Mouse (Mus musculus) forebrain, embryonic 10.5 days (tissue): Measurements from ENCODE around the gene Tubb5. TPM values are rescaled to one million over a fixed set of nuclear protein-coding genes. Genes with fewer than 3 reads are reported as not detected.

Source experiments
- DNase-seq: peaks from one replicate; pipeline ENCODE4 v3.0.0-alpha.2; 2017; ENCODE audit warnings: low spot score; ENCODE audit errors: extremely low spot score
- H3K27ac ChIP-seq: fragments of 300-500 bp; sonication (generic); 2 replicates; pipeline ENCODE4 v1.5.1; 2016; ENCODE audit warnings: mild to moderate bottlenecking
- H3K27me3 ChIP-seq: fragments of 300-500 bp; sonication (generic); 2 replicates; pipeline ENCODE4 v1.6.1; 2016; ENCODE audit warnings: mild to moderate bottlenecking; ENCODE audit not compliant: poor library complexity, severe bottlenecking
- H3K36me3 ChIP-seq: fragments of 300-500 bp; sonication (generic); replicated peaks from 2 replicates; pipeline ENCODE4 v1.6.1; 2016; ENCODE audit warnings: mild to moderate bottlenecking, moderate library complexity
- H3K4me1 ChIP-seq: fragments of 300-500 bp; sonication (generic); 2 replicates; pipeline ENCODE4 v1.6.1; 2016
- H3K4me3 ChIP-seq: fragments of 300-500 bp; sonication (generic); 2 replicates; pipeline ENCODE4 v1.5.1; 2016; ENCODE audit warnings: mild to moderate bottlenecking, moderate library complexity
- H3K9me3 ChIP-seq: fragments of 300-500 bp; sonication (generic); 2 replicates; pipeline ENCODE4 v1.6.1; 2016; ENCODE audit warnings: mild to moderate bottlenecking, moderate library complexity
- WGBS: fragments of 180-500 bp; shearing (Covaris S2); methylation state at CpG from one replicate; pipeline ENCODE4 v1.1.7; 2016; 5-methylcytosine and 5-hydroxymethylcytosine counted together
- polyA plus RNA-seq: library from polyadenylated mRNA; unstranded; fragments of >200 nt; fragmentation: Nextera tagmentation; extraction: Ambion mirVana; gene quantifications from 2 replicates; pipeline ENCODE4 v1.2.1, GENCODE M21; 2016

Gene Tubb5
- polyA plus RNA-seq, result 1,607 and 1,608 TPM in 2 replicates

DNA sequence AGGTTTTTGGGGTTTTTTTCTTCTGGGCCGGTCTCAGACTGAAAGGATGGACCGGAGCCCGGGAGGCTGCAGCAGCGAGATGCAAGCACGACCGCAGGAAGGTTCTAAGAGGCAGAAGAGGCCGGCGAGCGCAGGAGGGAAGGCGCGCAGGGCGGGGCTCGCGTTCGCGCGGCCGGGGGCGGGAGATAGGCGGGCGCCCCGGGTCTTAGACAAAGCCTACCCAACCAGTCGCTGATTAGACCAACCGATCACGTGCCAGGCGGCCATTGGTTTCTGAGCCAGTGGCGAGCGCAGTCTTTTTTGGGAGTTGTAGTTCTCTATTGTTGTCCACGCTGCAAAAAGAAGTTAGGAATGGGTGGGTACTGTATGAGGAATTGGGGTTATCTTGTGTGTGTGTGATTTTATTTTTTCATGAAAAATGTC is at the start of gene Tubb5:
Tubb5 (minus strand) TSS at position 185 of the 423 bp plus-strand sequence.
- 1% methylated on average over 29 of the region's 29 CpGs for WGBS
- Histone ChIP-seq H3K27me3 (no peaks in the 10 kb centered on the region), H3K9me3 (no peaks in the 10 kb centered on the region), H3K4me3 (peak within 1 kb of the TSS; percentile 90), H3K27ac (peak within 1 kb of the TSS; percentile 99), H3K36me3 (peaks cover 40% of the 10 kb centered on the region), H3K4me1 (peaks cover 63% of the 10 kb centered on the region)
- DNase-seq, result peak; percentile 97

DNA sequence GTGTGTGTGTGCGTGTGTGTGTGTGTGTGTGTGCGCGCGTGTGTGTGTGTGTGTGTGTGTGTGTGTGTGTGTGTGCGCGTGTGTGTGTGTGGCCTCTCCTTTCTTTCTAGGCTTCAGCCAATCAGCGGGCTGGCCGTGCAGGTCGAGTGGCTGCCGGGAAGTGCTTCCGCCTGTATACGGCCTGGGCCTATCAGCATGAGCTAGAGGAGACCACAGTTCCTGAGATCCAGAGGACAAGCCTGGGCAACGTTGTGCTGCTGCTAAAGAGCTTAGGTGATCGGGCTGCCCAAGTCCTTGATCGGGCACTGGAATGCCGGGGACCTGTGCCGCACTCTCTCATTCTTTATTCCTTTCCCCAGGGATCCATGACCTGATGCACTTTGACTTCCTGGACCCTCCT is 49.6 kb upstream of the Tubb5 start:
- no peak for DNase-seq
- Histone ChIP-seq H3K4me1 (no peaks in the 10 kb centered on the region), H3K36me3 (peaks cover 100% of the 10 kb centered on the region), H3K9me3 (no peaks in the 10 kb centered on the region), H3K4me3 (no peak overlapping the region; the same call in 1 of the 2 replicates), H3K27ac (no peak overlapping the region), H3K27me3 (no peaks in the 10 kb centered on the region)
- 73% methylated on average over 14 of the region's 17 CpGs for WGBS

DNA sequence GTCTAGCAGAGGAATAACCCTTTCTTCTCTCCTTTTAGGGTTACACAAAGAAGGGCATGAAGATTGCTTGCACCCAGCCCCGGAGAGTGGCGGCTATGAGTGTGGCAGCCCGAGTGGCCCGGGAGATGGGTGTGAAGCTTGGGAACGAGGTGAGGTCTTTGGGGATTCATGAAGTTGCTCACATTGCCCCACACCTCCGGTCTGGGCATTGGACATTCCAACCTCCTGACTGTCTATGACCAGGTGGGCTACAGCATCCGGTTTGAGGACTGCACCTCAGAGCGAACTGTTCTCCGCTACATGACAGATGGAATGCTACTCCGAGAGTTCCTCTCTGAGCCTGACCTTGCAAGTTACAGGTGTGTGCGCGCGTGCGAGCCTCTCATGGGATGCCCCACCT is 45.7 kb upstream of the Tubb5 start:
- Histone ChIP-seq H3K27ac (no peak overlapping the region), H3K9me3 (no peaks in the 10 kb centered on the region), H3K4me1 (peaks cover 20% of the 10 kb centered on the region), H3K4me3 (no peak overlapping the region), H3K36me3 (peaks cover 78% of the 10 kb centered on the region), H3K27me3 (no peaks in the 10 kb centered on the region)
- DNase-seq, result no peak
- 97% methylated on average over 14 of the region's 14 CpGs for WGBS

DNA sequence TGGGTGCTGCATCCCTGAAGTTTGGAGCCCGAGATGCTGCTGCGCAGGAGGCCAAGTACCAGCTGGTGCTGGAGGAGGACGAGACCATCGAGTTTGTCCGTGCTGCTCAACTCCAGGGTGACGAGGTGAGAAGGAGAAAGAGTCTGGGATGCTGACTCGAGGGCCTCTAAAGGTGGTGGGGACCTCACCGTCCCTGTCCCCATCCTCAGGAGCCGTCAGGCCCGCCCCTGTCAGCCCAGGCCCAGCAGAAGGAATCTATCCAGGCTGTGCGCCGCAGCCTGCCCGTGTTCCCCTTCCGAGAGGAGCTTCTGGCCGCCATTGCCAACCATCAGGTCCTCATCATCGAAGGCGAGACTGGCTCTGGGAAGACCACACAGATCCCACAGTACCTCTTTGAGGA is 44.8 kb upstream of the Tubb5 start:
- WGBS, result 92% methylated on average over 17 of the region's 17 CpGs
- Histone ChIP-seq H3K36me3 (peaks cover 69% of the 10 kb centered on the region), H3K4me3 (peak overlapping the region; percentile 5; the same call in 1 of the 2 replicates), H3K9me3 (no peaks in the 10 kb centered on the region), H3K4me1 (peaks cover 20% of the 10 kb centered on the region), H3K27ac (no peak overlapping the region), H3K27me3 (no peaks in the 10 kb centered on the region)
- DNase-seq, result no peak

DNA sequence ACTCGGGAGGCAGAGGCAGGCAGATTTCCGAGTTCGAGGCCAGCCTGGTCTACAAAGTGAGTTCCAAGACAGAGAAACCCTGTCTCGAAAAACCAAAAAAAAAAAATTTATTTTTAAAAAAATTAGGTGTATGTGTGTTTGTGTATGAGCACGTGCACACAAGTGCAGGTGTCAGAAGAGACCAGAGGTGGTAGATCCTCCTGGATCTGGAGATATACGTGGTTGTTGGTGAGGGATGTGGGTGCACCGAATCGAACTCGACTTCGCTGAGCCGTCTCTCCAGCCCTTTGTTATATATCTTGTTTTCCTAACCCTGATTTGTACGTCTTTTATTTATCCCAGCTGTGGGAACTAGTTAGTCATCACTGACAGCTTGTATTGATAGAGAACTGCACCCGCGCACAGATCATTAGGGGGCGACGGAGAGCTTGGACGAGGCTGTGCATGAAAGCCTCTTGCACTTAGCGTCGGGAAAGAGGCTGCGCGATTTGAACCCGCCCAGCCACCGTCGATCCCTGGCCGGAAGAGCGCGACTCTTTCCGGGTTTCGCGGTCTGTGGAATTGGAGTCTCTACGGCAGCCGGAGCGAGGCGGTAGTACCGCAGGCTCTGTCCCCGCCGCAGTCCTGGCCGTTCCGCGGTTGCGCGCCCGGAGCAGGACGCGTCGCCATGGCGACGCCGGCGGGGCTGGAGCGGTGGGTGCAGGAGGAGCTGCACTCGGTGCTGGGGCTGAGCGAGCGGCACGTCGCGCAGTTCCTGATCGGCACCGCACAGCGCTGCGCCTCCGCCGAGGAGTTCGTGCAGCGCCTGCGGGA is 41.3 kb upstream of the Tubb5 start, which contains the start of gene Dhx16:
Dhx16 (plus strand) TSS at position 575 of the 813 bp plus-strand sequence.
- H3K9me3 ChIP-seq, result no peaks in the 10 kb centered on the region
- no peaks in the 10 kb centered on the region for H3K27me3 ChIP-seq
- peaks cover 60% of the 10 kb centered on the region for H3K36me3 ChIP-seq
- DNase-seq, result peak; percentile 96
- peak within 1 kb of the TSS; percentile 99 for H3K4me3 ChIP-seq
- H3K4me1 ChIP-seq, result peaks cover 20% of the 10 kb centered on the region
- 6% methylated on average over 66 of the region's 66 CpGs for WGBS
- H3K27ac ChIP-seq, result peak within 1 kb of the TSS; percentile 86

DNA sequence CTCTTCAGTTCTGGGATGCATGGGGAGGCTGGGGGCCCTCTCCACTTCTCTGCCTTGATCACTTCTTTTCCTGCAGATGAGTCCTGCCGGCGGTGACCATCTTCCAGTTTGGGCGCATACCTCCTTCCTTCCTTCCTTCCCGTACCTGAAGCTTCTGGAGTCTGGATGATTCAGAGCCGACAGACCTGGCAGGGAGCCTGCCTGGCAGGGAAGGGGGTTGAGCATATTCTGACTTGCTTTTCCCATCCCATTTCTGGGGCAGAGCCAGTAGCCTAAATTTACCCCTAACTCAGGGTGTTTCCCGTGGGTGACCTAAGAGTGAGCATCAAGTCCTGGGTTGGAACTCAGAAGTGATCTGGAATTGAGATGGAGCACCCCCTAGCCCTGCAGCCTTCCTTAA is 36.6 kb upstream of the Tubb5 start:
- Histone ChIP-seq H3K27me3 (no peaks in the 10 kb centered on the region), H3K27ac (no peak overlapping the region), H3K9me3 (peaks cover 6% of the 10 kb centered on the region), H3K4me3 (no peak overlapping the region), H3K4me1 (peaks cover 34% of the 10 kb centered on the region), H3K36me3 (peaks cover 68% of the 10 kb centered on the region)
- no peak for DNase-seq
- 90% methylated on average over 6 of the region's 6 CpGs for WGBS

DNA sequence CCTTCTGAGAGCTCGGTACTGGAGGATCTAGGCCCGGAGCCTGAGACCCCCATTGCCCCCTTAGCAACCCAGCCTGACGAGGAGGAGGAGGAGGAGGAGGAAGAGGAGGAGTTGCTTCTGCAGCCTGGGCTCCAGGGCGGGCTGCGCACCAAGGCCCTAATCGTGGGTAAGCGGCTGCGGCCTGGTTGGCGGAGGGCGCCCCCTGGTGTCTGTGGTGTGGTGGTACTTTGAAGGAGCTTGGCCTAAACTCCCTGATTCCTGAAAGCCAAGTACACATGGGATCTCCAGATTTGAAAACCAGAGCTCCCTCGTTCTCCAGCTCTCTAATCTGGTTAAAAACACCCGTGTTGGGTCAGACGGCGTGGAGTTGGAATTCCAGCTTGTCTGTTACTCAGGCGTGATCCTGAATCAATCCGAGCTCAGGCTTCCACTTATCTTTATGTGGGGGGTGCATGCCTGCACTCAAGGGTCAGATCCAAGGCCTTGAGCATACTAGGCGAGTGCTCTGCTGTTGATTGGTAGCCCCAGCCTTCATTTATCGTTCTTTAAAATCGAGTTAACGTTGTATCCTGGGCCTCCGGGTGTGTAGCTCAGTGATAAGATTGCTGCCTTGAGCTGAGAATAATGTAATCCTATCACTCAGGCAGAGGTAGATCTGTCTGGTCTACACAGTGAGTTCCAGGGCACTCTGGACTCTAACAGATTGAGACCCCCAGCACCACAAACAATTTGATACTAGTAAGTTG is 35.8 kb upstream of the Tubb5 start:
- no peaks in the 10 kb centered on the region for H3K27me3 ChIP-seq
- H3K4me1 ChIP-seq, result peaks cover 38% of the 10 kb centered on the region
- peak overlapping the region; percentile 32 for H3K4me3 ChIP-seq
- DNase-seq, result peak; percentile 86
- peaks cover 6% of the 10 kb centered on the region for H3K9me3 ChIP-seq
- H3K27ac ChIP-seq, result peak overlapping the region; percentile 65; the same call in 1 of the 2 replicates
- H3K36me3 ChIP-seq, result peaks cover 72% of the 10 kb centered on the region
- WGBS, result 34% methylated on average over 21 of the region's 21 CpGs

DNA sequence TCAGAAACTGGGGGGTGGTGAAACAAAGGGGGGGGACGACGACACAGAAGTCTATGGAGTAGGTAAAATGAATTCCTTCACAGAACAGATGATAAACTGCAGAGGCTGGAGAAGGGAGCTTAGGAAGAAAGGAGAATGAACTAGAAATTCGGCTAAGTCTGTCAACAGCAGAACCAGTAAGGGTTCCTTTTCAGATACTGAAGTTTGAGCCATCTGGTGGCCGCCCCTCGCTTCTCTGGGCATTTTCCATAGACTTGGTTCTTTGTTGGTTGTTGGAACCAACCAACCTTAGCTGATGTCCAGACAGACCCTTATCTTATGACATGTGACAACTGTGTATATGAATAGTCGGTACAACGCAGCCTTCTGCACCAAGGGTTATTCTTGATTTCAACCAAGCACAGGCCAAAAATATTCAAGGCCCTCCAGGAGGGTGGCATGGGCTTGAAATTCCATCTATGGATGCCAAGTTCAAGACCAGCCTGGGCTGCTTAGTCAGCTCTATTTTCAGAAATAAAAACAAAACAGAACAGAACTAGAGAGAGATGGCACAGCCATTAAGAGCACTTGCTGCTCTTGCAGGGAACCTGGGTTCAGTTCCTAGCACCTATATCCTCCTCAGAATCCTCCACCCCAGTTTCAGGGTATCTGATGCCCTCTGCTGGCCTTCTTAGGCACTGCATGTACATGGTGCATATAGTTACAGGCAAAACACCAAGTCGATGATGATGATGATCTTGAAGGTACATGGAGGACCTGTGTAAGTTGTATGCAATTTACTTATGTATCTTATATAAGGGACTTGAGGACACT is 33.0 kb upstream of the Tubb5 start:
- peaks cover 67% of the 10 kb centered on the region for H3K4me1 ChIP-seq
- 89% methylated on average over 8 of the region's 8 CpGs for WGBS
- H3K4me3 ChIP-seq, result peak overlapping the region; percentile 77
- peaks cover 72% of the 10 kb centered on the region for H3K36me3 ChIP-seq
- peak overlapping the region; percentile 96 for H3K27ac ChIP-seq
- H3K9me3 ChIP-seq, result peaks cover 6% of the 10 kb centered on the region
- no peak for DNase-seq
- no peaks in the 10 kb centered on the region for H3K27me3 ChIP-seq

DNA sequence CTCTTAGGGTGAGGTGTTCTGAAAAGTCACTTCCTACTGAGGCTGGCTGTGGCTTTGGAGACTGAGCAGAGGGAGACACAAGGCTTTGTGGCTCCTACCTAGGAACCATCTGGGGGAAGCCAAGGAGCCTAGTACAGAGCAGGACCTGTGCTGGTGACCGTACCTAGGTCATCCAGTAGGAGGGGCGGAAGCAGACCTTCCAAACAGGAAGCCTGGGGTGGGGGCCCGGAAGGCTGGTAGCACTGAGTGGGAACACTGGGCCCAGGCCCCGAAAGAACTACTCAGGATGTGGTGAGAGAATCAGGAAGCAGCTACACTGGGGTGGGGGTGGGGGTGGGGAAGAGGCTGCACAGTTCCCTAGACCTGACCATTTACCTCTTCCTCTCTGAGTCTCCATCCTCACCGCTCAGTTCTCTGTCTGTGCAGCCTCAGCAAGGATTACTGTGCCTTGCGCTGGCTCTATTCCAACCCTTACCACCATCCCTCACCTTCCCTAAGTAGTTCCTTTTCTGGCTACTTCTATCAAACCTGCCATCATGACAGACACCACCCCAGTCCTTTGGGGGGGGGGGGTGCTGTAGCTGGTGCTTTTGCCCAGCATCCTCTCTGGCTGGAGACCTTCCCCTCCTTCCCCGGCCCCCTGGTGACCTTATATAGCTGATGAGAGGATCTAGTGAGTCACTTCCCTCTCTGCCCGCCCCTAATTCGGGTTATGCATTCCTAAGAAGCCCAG is 32.2 kb upstream of the Tubb5 start:
- DNase-seq, result no peak
- Histone ChIP-seq H3K27ac (peak overlapping the region; percentile 96), H3K36me3 (peaks cover 66% of the 10 kb centered on the region), H3K27me3 (no peaks in the 10 kb centered on the region), H3K4me1 (peaks cover 73% of the 10 kb centered on the region), H3K4me3 (peak overlapping the region; percentile 77), H3K9me3 (peaks cover 6% of the 10 kb centered on the region)
- 61% methylated on average over 9 of the region's 9 CpGs for WGBS

DNA sequence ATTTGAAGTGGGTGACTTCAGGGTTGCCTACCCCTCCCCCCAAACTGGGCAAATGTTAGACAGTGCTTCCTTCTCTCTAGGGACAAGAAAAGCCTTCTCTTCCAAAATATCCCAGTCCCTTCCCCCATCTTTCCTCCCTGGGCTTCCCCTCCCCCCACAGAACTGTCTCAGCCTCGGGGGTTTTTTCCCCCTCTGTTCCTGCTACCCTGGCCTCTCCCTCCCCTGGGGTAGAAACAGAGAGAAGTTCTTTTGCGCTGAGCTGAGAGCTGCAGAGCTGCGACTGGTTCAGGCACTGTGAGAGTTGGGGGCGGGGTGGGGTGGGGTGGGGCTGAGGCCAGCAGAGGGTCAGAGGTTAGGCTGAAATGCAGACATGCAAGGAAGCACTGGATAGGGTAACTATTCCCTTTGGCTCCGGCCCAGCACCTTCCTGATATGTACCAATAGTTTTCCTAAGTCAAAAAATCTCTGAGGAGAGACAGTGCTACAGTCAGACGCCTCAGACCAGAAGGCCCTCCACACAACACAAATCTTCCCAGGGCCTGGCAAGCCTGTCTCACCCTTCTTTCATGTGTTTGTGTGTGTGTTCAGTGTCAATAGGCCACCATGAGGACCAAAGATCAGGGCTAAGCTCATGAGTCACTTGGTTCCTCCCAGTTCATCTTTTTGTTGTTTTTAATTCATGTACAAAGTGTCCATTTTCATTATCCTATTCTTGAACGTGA is 31.4 kb upstream of the Tubb5 start:
- Histone ChIP-seq H3K4me1 (peaks cover 82% of the 10 kb centered on the region), H3K36me3 (peaks cover 63% of the 10 kb centered on the region)

DNA sequence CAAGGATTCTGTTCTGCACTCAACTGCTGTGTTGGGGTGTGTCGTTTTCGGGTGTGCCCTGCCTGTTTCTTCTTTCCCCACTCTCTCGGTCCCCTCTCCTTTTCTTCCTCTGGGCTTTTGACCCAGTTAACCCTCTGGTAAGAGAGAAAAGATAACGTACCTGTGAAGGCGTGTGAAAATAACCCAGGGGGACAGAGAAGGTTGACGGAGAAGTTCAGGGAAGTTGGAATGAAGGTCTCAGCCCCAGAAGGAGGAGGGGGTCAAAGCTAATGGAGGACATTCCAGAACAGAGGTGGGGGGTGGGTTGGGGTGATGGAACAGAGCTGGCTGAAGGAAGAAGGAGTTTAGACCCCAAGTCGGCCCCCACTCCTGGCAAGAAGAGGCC is 30.8 kb upstream of the Tubb5 start:
- Histone ChIP-seq H3K4me1 (peaks cover 86% of the 10 kb centered on the region), H3K36me3 (peaks cover 63% of the 10 kb centered on the region), H3K9me3 (peaks cover 6% of the 10 kb centered on the region), H3K4me3 (peak overlapping the region; percentile 77), H3K27me3 (no peaks in the 10 kb centered on the region), H3K27ac (peak overlapping the region; percentile 96)
- no peak for DNase-seq
- 9% methylated on average over 7 of the region's 7 CpGs for WGBS

More for the DNA sequence above, 31.4 kb upstream of the Tubb5 start:
- peaks cover 6% of the 10 kb centered on the region for H3K9me3 ChIP-seq
- peak overlapping the region; percentile 77 for H3K4me3 ChIP-seq
- peak overlapping the region; percentile 96 for H3K27ac ChIP-seq
- WGBS, result 9% methylated on average over 7 of the region's 7 CpGs
- no peaks in the 10 kb centered on the region for H3K27me3 ChIP-seq
- DNase-seq, result peak; percentile 49
